In the genomic region with DNA sequence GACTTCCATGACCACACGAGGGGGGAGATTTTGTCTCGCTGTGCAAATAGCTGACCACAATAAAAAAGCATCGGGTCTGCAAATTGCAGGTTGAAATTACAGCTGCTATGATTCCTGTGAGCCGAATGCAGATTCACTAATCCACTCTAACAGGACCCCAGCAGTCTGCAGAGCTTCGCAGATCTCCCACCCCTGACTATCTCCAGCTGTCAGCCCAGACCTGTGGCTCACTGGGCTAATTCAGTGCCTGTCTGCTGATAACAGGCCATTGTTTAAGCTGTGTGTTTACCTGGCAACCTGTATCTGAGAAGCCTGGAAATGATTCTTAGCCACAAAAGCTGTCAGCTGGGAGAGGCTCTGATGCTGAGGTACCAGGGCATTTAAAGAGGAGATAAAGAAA, we compare ENCODE assay signal across 21 mouse cellular contexts. TPM values are rescaled to one million over a fixed set of nuclear protein-coding genes. Genes with fewer than 3 reads are reported as not detected.
DNase-seq lines count a peak whose midpoint lies in the region; ATAC-seq and TF ChIP-seq lines count a peak whose summit lies in the region.
"Had no signal": no experiment of that assay in that cellular context is flagged by ENCODE, and none has a peak within 500 bp of the region (broad histone marks: within the 10 kb centered on the region; RNA-seq: fewer than 3 reads in every experiment).

No protein-coding gene starts in this region.

- 0 out of 2 replicates have a peak, but pooled peaks have one; percentile 48 for ATAC-seq in heart, embryonic 12.5 days (ENCODE audit: insufficient number of reproducible peaks, low FRiP score)
- no peak for ATAC-seq in hindbrain, embryonic 12.5 days (ENCODE audit: low FRiP score)
- ATAC-seq: liver, embryonic 12.5 days had no signal

- peaks cover 25% of the 10 kb centered on the region for H3K4me1 ChIP-seq in heart, embryonic 12.5 days (replicated peaks)
- H3K4me1 ChIP-seq in hindbrain, embryonic 12.5 days = peaks cover 28% of the 10 kb centered on the region
- H3K4me1 ChIP-seq in midbrain, embryonic 10.5 days = peaks cover 37% of the 10 kb centered on the region

- H3K4me3 ChIP-seq in heart, embryonic 12.5 days = no peak overlapping the region
- H3K4me3 ChIP-seq in hindbrain, embryonic 12.5 days = no peak overlapping the region
- no peak overlapping the region for H3K4me3 ChIP-seq in midbrain, embryonic 10.5 days
- no peak overlapping the region for H3K4me3 ChIP-seq in layer of hippocampus, adult 2 months
- H3K4me3 ChIP-seq: liver, embryonic 12.5 days; neural tube, embryonic 12.5 days had no signal

- no peaks in the 10 kb centered on the region for H3K36me3 ChIP-seq in heart, embryonic 12.5 days
- H3K36me3 ChIP-seq in hindbrain, embryonic 12.5 days = no peaks in the 10 kb centered on the region
- no peaks in the 10 kb centered on the region for H3K36me3 ChIP-seq in midbrain, embryonic 10.5 days
- H3K36me3 ChIP-seq: liver, embryonic 12.5 days; neural tube, embryonic 12.5 days had no signal

- DNase-seq in heart, adult 9 months (ENCODE audit: low spot score in 2 of 2) = no peak
- DNase-seq in midbrain, embryonic 10.5 days (ENCODE audit: low spot score) = no peak
- DNase-seq in retina, embryonic 14.5 days (ENCODE audit: low spot score) = peak; percentile 58
- DNase-seq in layer of hippocampus, adult 2 months (ENCODE audit: low spot score in 2 of 2) = no peak
- no peak for DNase-seq in adrenal gland, adult 2 months
- DNase-seq: adrenal gland, postnatal 36 days; gastrocnemius, postnatal 25 days; lung, embryonic 14.5 days; right cerebral cortex, postnatal 14 days; thymus, postnatal 14 days had no signal

- WGBS in heart, embryonic 12.5 days = 25% methylated on average over 5 of the region's 5 CpGs
- WGBS in hindbrain, embryonic 12.5 days = 27% methylated on average over 5 of the region's 5 CpGs
- WGBS in midbrain, embryonic 10.5 days = 40% methylated on average over 5 of the region's 5 CpGs

- H3K9me3 ChIP-seq in heart, embryonic 12.5 days (replicated peaks) = 0 out of 2 replicates have a peak, but pooled peaks cover 2% of the 10 kb centered on the region
- no peaks in the 10 kb centered on the region for H3K9me3 ChIP-seq in hindbrain, embryonic 12.5 days (replicated peaks)
- H3K9me3 ChIP-seq in midbrain, embryonic 10.5 days (replicated peaks) = no peaks in the 10 kb centered on the region
- H3K9me3 ChIP-seq: liver, embryonic 12.5 days; neural tube, embryonic 12.5 days had no signal

- TF ChIP-seq CTCF in layer of hippocampus, adult 2 months (conservative IDR thresholded peaks at IDR 0.05) = no peak

- no peak overlapping the region for H3K9ac ChIP-seq in heart, embryonic 12.5 days
- no peak overlapping the region for H3K9ac ChIP-seq in hindbrain, embryonic 12.5 days
- H3K9ac ChIP-seq: liver, embryonic 12.5 days; lung, embryonic 14.5 days; neural tube, embryonic 12.5 days had no signal

- H3K27ac ChIP-seq in heart, embryonic 12.5 days (ENCODE audit: poor library complexity, severe bottlenecking) = no peak overlapping the region
- peak overlapping the region; percentile 52; the same call in 1 of the 2 replicates for H3K27ac ChIP-seq in hindbrain, embryonic 12.5 days
- peak overlapping the region; percentile 64 for H3K27ac ChIP-seq in midbrain, embryonic 10.5 days (replicated peaks)
- H3K27ac ChIP-seq in layer of hippocampus, adult 2 months = no peak overlapping the region
- H3K27ac ChIP-seq: liver, embryonic 12.5 days; macrophage; neural tube, embryonic 12.5 days; stomach, postnatal 0 days had no signal

- 0 out of 2 replicates have a peak overlapping the region, but pooled peaks have one; percentile 11 for H3K4me2 ChIP-seq in heart, embryonic 12.5 days
- peak overlapping the region; percentile 42; the same call in 1 of the 2 replicates for H3K4me2 ChIP-seq in hindbrain, embryonic 12.5 days (replicated peaks)
- H3K4me2 ChIP-seq: liver, embryonic 12.5 days; lung, embryonic 14.5 days had no signal

- H3K27me3 ChIP-seq in heart, embryonic 12.5 days (replicated peaks) = peaks cover 5% of the 10 kb centered on the region; the same call in 1 of the 2 replicates
- peaks cover 2% of the 10 kb centered on the region for H3K27me3 ChIP-seq in hindbrain, embryonic 12.5 days
- peaks cover 4% of the 10 kb centered on the region for H3K27me3 ChIP-seq in midbrain, embryonic 10.5 days (ENCODE audit: low read depth, poor library complexity, severe bottlenecking)
- H3K27me3 ChIP-seq: liver, embryonic 12.5 days; neural tube, embryonic 12.5 days had no signal

RNA-seq across cellular contexts. Expression of a gene that starts 20.8 kb away (rescaled TPM):
- polyA plus RNA-seq in heart, embryonic 12.5 days (2016; fragmentation: Nextera tagmentation; extraction: Ambion mirVana) = not detected in 2 replicates
- 0.25 and 0.30 TPM in 2 replicates for polyA plus RNA-seq in hindbrain, embryonic 12.5 days (2016; fragmentation: Nextera tagmentation; extraction: Ambion mirVana)
- polyA plus RNA-seq in midbrain, embryonic 10.5 days (2016; fragmentation: Nextera tagmentation; extraction: Ambion mirVana) = 0.20 and 0.36 TPM in 2 replicates
- not detected for total RNA-seq in layer of hippocampus, adult 2 months (2021)
- total RNA-seq in adrenal gland, adult 2 months (2021) = not detected
- not detected in 2 replicates for polyA plus RNA-seq in adrenal gland, adult 2 months (2012; rRNA removed)
- total RNA-seq: adrenal gland, postnatal 36 days; layer of hippocampus, adult 8-10 months; left cerebral cortex, adult 18-20 months; monocyte, adult 5-6 weeks had no signal
- polyA plus RNA-seq: kidney, embryonic 16.5 days; limb, embryonic 11.5 days; liver, embryonic 12.5 days; lung, embryonic 14.5 days; macrophage; stomach, postnatal 0 days had no signal

RNA-seq across cellular contexts. Expression of a gene that starts 29.2 kb away (rescaled TPM):
- polyA plus RNA-seq in heart, embryonic 12.5 days (2016; fragmentation: Nextera tagmentation; extraction: Ambion mirVana) = 0.42 and 0.84 TPM in 2 replicates
- polyA plus RNA-seq in hindbrain, embryonic 12.5 days (2016; fragmentation: Nextera tagmentation; extraction: Ambion mirVana) = 0.14 and 0.36 TPM in 2 replicates
- 0.14 and 0.19 TPM in 2 replicates for polyA plus RNA-seq in midbrain, embryonic 10.5 days (2016; fragmentation: Nextera tagmentation; extraction: Ambion mirVana)
- under 1 TPM; 0.54 to 0.61 TPM for total RNA-seq in layer of hippocampus, adult 2 months (2021)
- total RNA-seq in adrenal gland, adult 2 months (2021) = under 1 TPM; 0.29 to 0.45 TPM
- polyA plus RNA-seq in adrenal gland, adult 2 months (2012; rRNA removed) = 0.28 and 0.67 TPM in 2 replicates
- total RNA-seq: monocyte, adult 5-6 weeks had no signal

Comparison
In these comparisons a context has a peak if more than half of its experiments do, and no peak if none do; other contexts are left out.
1. H3K27ac ChIP-seq: peak in hindbrain, embryonic 12.5 days (single experiment) and midbrain, embryonic 10.5 days (single experiment); none in heart, embryonic 12.5 days (single experiment) and layer of hippocampus, adult 2 months (single experiment).